Mouse (Mus musculus) CH12.LX (cell line): ENCODE data around the gene Cox8a.

Experiments used
- CTCF ChIP-seq, 2 experiments: IDR thresholded peaks in 1 of 2; conservative IDR thresholded peaks in 1 of 2; 2 replicates each; pipeline ENCODE4 v1.5.1; 2011 to 2012; ENCODE audit warnings: low read depth in 2 of 2, low read length in 2 of 2, improper control_type of control experiment in 1 of 2, inconsistent platforms in 1 of 2, mild to moderate bottlenecking in 1 of 2, moderate library complexity in 1 of 2
- HCFC1 ChIP-seq: IDR thresholded peaks from 2 replicates; pipeline ENCODE4 v1.6.1; 2012; ENCODE audit warnings: low read depth, mild to moderate bottlenecking, inconsistent platforms, low read length, improper control_type of control experiment
- KAT2A ChIP-seq: IDR thresholded peaks from 2 replicates; pipeline ENCODE4 v1.6.1; 2012; ENCODE audit warnings: low read length, improper control_type of control experiment, inconsistent platforms; ENCODE audit not compliant: insufficient replicate concordance
- POLR2A ChIP-seq: IDR thresholded peaks from 2 replicates; pipeline ENCODE4 v1.6.1; 2011; ENCODE audit warnings: low read depth, mild to moderate bottlenecking, improper control_type of control experiment, low read length
- RCOR1 ChIP-seq: conservative IDR thresholded peaks from 2 replicates; pipeline ENCODE4 v1.6.1; 2012; ENCODE audit warnings: low read depth, mild to moderate bottlenecking, inconsistent platforms, low read length, improper control_type of control experiment
- USF2 ChIP-seq: conservative IDR thresholded peaks from 2 replicates; pipeline ENCODE4 v1.6.1; 2011; ENCODE audit warnings: low read depth, low read length, improper control_type of control experiment

- TF ChIP-seq CTCF (conservative IDR thresholded peaks at IDR 0.05 in 1 of 2, IDR thresholded peaks at IDR 0.05 in 1 of 2; ENCODE audit: low read depth in 2 of 2, low read length in 2 of 2) (no peak), RCOR1 (no peak), HCFC1 (no peak), KAT2A (no peak), USF2 (no peak), POLR2A (no peak)
These were observed 18.3 kb downstream of the Cox8a start for GRCm38 (mm10) chr19:7199089-7199488.
